Mouse (Mus musculus) monocyte, adult 5-6 weeks (primary cell): ENCODE results near the gene Ssxb5. TPM values are rescaled to one million over a fixed set of nuclear protein-coding genes. Genes with fewer than 3 reads are reported as not detected.
"Not testable (repeated sequence)": the region's sequence is repeated elsewhere in the genome, so short reads cannot be mapped to it uniquely, and the experiment has no call there.

ENCODE experiments used
- ATAC-seq: fragments of 153-309, 156-312 bp; replicated peaks from 2 replicates; pipeline ENCODE4 v1.8.0; 2017; ENCODE audit warnings: mild to moderate bottlenecking; ENCODE audit not compliant: low TSS enrichment, insufficient number of reproducible peaks, severe bottlenecking, poor library complexity, low FRiP score
- total RNA-seq: library from RNA; stranded (forward); fragments of 200-1000, 200-491, 200-594 nt; gene quantifications from 3 replicates; pipeline ENCODE4 v1.2.3, GENCODE M21; 2017

Gene Ssxb5
- not detected in 3 replicates for total RNA-seq

GRCm38 (mm10) chrX:8803391-8803790, at the start of gene Ssxb5:
TSS of gene Ssxb5 (plus strand) at chrX:8803691.
- not testable (repeated sequence) for ATAC-seq

GRCm38 (mm10) chrX:8832043-8832442, 28.6 kb downstream of the Ssxb5 start:
- ATAC-seq: no peak

DNA sequence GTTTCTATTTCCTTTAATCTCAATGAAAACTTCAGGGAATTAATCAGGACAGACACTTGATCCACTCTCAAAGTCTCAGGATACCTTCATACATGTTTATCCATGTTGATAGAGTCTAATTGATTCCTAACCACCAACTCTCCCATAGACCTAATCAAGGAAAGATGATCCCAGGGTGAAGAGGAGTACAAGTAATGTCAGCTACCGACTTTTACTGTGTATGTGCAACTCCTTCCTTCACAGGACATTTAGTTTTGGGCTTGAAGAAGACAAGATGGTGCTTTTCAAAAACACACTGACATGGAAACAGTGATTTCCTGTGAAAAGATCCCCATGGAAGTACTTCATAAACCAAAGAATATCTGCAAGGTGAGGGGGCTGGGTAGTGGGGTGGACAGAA, 40.2 kb downstream of the Ssxb5 start, which contains the start of gene Gm6592:
Gm6592 (plus strand) TSS at position 301 of the 400 bp plus-strand sequence.
- no peak for ATAC-seq

- ATAC-seq: no peak
Observed at GRCm38 (mm10) chrX:8852486-8852885, 49.0 kb downstream of the Ssxb5 start.

Other genes with a start within 250 kb of the Ssxb5 start
- gene Ssxb3, start 211.9 kb upstream of the Ssxb5 start, total RNA-seq: not detected in 3 replicates
- not detected in 3 replicates for gene Ssxb8, start 112.8 kb upstream of the Ssxb5 start, total RNA-seq
- not detected in 3 replicates for gene Ssx9, start 55.3 kb upstream of the Ssxb5 start, total RNA-seq
- not detected in 3 replicates for gene Gm6592, start 40.3 kb downstream of the Ssxb5 start, total RNA-seq
- not detected in 3 replicates for gene Gm5751, start 70.6 kb downstream of the Ssxb5 start, total RNA-seq
- gene B630019K06Rik, start 88.7 kb downstream of the Ssxb5 start, total RNA-seq: 0.48 to 1.2 TPM (median 0.49 TPM) in 3 replicates
- gene Fthl17b, start 159.3 kb downstream of the Ssxb5 start, total RNA-seq: not detected in 3 replicates
- not detected in 3 replicates for gene Fthl17c, start 172.9 kb downstream of the Ssxb5 start, total RNA-seq
- gene Fthl17d, start 183.1 kb downstream of the Ssxb5 start, total RNA-seq: not detected in 3 replicates
- not detected in 3 replicates for gene Fthl17e, start 229.8 kb downstream of the Ssxb5 start, total RNA-seq